Mouse (Mus musculus): ENCODE results near the gene Kbtbd13. TPM values are rescaled to one million over a fixed set of nuclear protein-coding genes. Genes with fewer than 3 reads are reported as not detected.

Gene Kbtbd13
- total RNA-seq, 2 experiments from 2014 or later = 1.1 to 1.2 TPM

DNA sequence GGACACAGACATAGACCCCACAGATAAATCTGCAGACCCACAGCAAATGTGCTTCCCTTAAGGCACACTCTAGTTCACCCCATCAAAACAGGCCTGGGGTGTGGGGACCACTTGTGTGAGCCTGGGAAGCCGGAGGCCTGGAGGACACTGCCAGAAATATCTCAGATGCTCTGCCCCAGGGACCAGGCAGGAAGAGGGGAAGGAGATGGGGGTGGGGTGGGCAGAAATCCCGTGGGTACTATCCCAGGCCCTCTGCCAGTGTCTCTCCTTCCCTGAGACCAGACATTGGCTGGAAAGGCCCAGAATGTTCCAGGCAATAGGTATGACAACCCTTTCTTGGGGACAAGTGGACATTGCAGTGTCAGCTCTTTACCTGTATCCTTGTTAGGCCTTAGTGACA is 2.2 kb upstream of the Kbtbd13 start:
- DNase-seq = peak; percentile 43

DNA sequence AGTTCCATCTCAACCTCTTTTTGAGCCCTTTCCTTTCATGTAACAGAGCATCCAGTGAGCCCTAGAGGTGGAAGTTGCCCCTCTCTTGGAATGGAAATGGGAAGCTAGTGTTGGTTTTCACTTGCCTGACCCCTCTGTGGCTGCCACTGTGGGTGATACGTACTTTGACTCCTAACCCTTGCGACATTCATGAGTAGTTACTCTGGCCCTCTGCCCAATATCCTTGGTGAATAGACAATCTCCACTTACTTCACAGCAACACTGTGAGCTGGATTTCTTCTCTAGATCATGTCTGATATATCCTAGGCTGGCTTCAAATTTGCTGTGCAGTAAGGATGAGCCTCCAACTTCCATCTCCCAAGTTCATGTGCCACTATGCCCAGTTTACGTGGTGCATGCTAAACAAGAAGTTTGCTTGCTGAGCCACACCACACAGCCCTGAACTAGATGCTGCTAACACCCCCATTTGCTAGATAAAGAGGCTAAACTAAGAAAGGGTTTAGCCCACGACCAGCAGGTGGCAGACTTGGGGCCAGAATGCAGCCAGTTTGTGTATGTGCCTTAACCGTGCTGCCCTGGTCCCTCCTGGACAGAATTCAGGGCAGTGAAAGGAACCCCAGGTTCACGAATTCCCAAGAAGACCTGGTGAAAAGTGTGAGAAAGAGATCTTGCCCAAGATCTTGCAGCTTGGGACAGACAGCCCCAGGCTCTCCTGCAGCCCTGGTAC is 1.3 kb upstream of the Kbtbd13 start:
- peak; percentile 84 for DNase-seq

DNA sequence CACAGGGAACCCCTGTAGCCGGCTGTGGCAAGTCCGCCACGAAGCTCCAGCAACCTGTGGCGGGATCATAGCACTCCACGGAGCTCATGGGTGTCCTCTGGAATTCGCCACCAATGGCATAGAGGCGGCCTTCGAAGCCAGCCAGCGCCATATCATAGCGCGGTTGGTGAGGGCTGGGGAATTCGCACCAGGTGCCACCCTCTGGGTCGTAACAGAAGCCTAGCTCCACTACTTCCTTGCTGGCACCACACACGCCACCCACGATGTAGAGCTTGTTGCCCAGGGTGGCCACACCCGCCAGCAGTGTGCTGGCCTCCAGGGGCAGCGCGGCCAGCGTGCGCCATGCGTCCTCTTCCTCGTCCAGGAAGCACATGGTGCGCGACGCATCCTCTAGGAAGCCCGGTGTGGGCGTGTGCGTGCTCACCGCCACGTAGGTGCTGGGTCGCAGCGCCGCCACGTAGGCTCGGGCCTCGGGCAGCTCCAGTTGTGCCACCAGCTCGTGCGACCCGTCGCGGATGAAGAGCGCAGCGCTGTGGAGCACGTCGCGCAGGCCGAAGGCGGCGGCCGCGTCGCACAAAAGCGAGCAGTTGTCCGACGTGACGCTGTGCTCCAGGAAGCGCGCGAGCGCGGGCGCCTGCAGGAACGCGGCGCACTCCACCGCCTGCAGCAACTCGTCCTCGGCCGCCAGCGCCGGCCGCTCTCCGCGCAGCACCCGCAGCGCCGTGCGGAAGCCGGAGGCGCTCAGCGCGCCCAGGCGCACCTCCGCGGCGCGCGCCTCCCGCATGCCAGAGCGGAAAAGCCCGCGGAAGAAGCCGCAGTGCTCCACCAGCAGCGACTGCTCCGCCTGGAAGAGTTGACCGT is 470 bp downstream of the Kbtbd13 start:
- DNase-seq = peak; percentile 42

DNA sequence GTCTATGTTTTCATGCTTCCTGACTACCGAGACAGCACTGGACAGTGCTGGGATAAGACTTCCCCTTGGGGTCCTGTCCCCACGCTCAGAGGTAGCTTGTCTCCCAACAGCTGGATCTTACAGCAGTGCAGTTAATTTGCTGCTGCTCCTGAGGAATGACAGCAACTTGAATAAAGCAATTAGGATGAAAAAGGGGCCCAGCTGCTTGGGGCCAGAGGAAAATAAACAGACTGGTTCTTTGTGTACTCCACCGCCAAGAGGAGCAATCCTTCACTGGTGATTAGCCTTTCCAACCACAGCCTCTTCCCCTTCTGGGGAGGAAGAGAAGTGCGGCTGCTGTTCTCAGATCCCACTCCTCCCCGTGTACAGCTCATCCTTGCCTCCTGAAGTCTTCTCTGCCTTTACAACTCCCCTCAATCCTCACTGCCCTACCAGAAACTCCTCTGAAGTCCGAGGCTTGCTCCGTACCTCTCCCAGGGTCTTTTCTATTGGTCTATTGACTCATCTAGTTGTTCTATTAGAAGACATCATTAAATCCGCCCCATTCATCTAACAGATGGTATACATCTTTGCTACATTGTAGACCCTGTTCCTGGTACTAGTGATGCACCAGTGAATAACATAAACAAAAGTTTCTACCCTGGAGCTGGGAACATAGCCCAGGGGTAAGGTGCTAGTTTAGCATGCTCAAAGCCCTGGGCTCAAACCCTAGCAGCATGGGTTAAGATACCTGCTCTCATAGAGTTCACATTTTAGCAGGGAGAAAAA is 4.9 kb downstream of the Kbtbd13 start:
- no peak for DNase-seq

DNA sequence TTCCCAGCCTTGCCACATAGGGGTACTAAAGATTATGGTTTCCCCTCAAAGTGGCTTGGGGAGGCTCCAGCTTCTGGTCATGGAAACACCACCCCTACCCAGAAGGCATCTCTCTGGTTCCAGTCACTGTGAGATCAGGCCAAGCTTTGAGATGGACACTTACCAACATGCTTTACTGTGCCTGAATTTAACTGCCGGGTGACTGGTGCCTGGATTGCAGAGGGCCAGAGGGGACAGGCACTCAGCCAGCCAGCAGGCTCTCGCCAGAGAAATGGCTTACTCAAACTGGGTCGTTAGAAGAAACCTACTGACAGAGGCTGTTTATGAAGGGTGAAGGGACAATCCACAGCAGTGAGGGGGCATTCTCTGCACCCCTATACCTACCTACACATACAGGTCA is 7.2 kb downstream of the Kbtbd13 start:
- peak; percentile 48 for DNase-seq

DNA sequence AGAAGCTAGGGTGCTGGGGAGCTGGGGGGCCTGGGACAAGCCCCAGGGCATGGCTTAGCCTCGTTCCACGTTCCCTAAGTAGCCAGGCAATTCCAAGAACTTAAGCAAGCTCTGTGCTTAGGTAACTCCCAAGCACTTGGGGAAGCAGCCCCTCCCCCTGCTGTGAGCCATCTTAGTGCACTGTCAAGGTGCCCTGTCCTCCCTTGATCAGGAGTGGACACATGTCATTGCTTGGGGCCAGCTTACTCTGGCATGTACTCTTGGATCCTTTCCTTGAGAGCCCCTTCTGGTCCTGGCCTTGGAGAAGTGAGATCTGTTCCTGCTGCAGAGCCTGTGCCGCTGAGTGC is 8.7 kb downstream of the Kbtbd13 start:
- DNase-seq = no peak

DNA sequence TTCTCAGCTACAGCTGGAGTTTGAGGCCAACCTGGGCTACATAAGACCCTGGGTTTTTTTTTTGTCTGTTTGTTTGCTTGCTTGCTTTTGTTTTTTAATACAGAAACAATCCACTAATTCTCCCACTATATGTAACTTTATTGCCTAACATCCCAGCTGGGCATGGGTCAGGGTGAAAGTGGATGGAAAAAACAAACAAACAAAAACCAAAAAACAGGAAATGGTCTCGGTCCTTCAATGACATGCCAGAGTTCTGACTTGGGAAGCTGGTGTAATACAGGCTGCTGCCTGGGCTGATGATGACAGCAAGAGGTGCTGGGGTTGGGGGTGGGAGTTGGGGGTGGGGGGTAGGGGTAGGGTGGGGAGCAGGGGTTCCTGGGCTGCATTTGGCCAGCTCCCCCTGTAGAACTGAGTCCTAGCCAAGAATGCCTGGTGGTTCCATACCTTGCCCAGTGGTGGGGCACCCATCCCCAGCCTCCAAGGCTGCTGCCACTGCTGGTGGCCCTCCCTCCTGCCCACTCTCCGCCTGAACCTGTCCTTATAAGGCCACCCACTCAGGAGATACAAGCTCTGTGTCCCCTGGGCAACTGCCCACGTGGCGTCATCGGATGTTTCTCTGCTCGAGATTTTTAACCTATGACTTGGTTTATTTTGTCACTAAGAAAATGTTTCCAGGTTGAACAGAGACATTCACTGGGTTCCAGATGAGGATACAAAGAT is 9.3 kb downstream of the Kbtbd13 start:
- peak; percentile 35 for DNase-seq

DNA sequence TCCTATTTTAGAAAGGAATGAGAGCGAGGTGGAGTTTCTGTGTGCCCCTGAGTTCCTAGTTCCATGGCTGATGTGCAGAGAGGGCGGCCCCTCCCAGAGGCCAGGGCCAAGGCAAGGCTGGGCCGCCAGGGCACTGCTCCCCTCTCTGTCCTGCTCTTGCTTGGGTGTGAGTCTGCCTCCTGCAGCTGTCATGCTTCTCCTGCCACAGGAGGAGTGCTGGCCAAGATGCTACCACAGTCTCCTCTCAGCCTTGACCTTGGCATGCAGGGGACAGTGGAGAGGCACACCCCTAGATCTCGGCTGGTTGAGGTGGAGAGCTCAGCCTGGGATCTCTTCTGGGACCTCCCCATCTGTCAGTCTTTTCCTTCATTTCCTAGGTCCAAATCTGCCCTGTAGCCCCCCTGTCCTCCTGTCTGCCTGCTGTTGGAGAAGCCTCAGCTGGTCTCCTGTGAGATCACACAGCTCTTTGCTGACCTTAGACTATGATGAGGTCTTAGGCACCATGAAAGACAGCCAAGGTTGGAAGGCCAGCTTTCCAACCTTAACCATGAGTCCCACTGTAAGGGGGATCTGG is 10.3 kb downstream of the Kbtbd13 start:
- DNase-seq = no peak

DNA sequence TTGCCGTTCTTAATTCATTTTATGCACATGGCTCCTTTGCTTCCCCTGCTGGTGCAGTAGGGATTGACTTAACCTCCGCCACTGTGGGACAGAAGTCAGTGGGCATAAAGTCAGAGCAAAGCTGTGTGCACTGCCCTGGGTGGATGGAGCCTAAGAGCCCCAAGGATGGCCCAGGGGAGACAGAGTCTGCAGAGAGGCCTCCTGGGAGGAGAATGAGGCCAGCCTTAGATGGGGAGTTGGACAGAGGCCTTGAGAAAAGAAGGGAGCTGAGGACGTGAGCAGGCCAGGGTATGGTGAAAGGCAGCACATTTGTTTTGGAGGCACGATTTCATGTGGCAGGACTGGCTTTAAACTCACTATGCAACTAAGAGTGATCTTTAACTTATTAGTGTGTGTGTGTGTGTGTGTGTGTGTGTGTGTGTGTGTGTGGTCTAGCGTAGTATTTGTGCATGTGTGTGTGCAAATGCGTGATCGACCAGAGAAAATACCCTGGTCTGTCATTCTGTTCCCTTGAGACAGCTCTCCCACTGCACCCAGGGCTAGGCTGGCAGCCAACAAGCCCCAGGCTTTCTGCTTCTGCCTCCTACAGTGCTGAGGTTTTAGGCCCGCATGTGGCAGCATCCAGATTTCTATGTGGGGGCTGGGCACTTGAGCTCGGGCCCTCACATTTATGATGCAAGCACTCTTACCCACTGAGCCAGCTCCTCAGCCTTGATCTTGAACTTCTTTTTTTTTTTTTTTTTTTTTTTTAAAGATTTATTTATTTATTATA is 16.1 kb downstream of the Kbtbd13 start:
- DNase-seq = no peak

DNA sequence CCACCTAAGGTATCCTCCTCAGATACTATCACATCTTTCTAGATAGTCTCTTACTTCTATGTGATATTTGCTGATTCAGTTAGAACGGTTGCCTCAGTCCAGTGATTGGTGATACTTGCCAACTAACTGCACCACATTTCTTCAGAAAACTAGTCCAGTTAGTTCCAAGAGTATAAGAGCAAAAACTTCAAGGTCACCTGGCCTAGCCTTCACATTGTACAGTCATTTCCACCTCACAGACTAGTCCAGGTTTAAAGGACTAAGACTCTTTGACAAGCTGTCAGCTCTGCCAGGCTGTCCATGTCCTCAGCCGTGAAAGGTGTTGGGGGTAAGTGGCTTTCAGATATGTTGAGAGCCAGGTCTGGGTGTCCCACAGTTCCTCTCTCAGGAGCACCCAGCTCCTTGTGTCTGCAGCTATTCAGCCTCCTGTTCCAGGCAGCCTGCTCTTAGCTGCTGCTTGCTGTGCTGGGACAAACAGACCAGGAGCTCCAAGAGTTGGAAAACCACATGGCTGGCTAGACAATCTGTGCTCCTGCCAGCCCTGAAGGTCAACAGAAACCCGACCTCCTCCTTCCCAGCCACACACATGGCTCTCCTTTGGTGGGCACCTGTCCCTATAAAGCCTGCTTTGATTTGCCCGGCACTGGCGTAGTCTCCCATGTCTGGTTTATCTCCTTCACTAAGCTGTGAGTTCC is 16.8 kb downstream of the Kbtbd13 start:
- peak; percentile 25 for DNase-seq

DNA sequence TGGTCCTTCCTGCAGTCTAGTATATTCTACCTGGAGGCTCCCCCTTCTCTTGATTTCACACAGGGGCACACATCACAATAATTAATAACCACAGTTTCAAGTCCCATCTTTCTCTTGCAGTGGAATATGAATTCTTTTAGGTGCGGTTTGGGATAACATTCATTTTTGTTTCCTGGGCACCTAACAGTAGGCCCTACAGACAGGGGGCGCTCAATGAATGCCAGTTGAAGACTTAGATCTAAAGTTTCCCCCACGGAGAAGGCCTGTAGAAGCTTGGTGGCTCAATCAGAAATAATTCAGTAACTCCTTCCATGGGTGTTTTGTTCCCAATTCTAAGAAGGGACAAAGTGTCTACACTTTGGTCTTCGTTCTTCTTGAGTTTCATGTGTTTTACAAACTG is 19.0 kb downstream of the Kbtbd13 start:
- DNase-seq = peak; percentile 62

DNA sequence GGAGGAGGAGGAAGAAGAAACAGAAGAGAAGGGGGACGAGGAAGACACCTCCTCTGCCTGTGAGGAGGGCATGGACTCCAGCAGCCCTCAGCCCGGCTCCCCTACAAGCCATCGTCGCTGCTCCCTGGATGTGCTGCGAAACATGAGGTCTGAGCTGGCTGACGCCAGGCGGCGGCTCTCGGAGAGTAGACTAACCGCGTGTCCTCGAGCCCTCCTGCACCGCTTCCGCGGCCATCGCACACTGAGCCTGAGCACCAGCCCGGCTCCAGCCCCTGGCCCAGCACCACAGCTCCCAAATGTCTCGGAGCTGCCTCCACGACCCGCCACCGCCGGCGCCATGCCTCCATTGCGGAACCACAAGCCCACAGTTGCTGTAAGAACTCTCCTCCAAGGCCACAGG is 19.7 kb downstream of the Kbtbd13 start:
- no peak for DNase-seq

DNA sequence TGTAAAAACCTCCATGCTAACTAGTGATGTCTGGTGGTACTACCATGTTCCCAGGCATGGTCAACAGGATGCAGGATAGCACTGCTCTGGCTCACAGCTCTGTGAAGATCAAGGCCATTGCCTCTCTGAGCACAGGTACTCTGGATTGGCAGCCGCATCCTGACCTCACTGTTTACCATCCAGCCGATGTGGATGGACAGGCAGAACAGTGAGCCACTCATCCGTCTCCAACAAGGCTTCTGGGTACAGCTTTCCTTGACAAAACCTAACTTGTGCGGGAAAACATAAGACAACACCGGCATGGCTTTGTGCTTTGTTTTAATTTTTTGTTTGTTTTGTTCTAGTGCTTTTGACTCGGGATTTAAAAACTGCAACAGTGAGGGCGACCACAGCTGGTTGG is 25.7 kb downstream of the Kbtbd13 start:
- DNase-seq = no peak

DNA sequence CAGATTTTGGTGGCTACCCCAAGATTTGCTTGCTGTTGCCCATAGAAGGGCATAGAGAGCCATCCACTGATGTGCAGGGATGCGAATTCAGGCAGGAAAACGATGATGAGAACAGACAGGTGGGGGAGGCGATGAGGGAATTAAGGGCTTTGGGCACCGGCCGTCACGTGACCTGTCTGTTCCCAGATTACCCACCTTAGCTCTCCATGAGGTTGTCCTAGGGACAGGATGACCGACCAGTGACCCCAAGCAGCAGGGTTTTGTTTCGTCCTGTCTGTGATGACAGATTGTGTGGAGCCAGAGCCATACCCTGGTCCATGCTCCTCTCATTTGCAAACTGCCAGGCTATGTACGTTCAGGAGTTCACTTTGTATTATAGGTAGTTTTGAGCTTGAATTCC is 27.8 kb downstream of the Kbtbd13 start:
- no peak for DNase-seq

DNA sequence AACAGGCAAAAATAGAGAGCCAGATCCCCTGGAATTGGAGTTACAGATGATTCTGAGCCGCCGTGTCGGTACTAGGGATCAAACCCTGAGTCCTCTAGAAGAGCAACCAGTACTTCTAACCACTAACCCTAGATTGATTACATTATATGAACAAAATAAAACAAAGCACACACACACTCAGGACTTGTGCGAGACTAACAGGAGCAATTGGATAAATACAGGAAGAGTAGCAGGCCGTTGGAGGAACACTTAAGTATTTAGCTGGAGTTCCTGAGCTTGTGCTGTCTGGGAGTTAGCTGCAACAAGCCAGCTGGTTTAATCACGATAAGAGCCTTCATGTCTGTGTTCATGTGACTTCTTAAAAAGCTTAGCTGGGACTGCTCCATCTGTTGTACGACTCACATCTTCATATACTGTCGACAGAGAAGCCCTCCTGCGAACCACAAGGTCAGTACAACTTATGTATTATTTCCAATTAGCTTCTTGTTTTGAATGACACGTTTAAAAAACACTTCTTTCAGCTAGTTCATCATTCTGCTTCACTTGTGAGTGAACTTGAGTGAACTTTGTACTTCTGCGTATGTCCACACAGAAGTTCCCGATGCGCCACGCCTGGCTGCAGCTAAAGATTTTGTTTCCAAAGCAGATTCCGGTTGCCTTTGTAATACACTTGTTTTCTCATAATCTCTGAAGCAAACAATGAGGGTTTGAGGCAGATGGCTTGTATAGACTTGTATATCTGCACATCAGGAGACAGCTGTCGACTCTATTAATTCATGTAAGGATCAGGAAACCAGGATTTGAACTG is 30.6 kb downstream of the Kbtbd13 start, which contains the start of gene Ubap1l:
TSS of gene Ubap1l (plus strand) at position 401 of the 808 bp plus-strand sequence.
- no peak for DNase-seq

DNA sequence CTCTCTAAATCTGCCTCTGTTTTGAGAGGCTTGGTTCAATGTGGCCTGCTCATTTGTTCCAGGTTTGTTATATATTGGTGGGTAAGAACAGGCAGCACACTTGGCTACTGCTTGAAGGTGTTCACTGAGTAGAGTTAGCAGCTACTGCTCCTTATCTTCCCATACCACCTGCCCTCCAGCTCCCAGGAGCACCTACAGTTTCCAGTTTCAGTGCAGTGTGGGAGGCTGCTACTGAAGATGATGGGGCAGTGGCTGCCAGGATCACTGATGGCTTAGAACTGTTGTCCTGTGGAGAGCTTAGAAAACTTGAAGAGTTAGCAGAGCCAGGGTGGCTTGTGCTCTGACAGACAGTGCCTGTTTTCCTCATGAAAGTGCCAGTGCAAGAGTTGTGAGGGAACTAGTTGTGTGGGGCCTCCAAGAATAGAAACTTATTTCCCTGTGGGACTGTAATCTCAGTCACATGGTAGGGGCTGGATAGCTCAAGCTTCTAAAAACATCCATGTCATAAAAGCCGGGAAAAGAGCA is 32.4 kb downstream of the Kbtbd13 start:
- DNase-seq = no peak

DNA sequence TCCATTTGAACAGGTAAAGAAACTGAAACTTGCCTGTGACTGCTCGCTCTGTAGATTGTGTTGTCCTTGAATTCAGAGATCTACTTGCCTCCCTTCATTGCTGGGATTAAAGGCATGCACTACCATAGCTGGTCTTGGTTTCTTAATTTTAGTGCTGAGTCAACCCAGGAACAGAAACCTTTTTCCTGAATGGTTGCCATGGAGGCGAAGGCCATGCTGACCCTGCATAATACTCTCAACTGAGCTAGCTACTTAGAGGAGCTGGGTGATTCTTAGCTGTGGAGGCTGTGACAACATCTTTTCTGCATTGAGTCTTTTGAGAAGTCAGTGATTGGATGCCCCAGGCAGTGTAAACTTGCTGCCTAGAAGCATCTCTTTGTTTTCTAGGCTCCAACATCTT is 34.5 kb downstream of the Kbtbd13 start:
- no peak for DNase-seq

DNA sequence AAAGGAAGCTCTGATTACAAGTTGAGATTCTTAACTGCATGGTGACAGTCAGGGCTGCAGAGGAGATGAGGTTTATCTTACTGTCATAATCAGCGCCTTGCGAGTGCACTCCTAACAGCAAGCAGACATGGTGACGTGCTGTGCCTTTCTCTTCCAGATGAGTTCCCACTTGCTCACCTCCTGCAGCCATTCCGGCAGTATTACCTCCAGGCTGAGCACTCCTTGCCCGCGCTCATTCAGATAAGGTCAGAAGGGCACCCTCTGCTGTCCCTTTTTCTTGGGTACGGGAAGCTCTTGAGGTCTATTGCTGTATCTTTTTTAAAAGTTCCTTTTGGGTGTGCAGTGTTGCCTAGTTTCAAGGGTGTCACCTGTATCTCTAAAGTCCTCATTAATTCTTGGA is 34.9 kb downstream of the Kbtbd13 start:
- no peak for DNase-seq

DNA sequence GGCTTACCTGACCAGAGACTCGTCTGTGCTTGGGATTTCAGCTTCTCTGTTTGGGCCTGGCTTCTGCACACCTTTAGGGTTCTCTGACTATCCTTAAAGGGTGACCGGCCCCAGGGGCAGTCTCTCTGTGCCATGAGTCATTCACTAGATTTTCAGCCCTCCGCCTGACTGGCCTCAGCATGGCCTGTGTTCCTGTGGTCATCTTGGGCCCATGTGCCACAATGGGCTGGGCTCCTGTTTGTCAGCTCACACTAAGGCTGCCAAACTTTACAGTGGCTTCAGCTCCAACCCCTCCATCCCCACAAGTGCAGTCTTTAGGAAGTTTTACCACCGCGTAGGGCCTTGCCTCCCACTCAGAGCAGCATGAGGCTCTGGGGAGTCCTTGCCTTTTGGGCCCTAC is 38.2 kb downstream of the Kbtbd13 start:
- DNase-seq = no peak

Data from heart, postnatal 4 days (tissue).